Mouse (Mus musculus) megakaryocyte-erythroid progenitor cell, adult 5-6 weeks (primary cell): ENCODE data around the gene Gm10644. TPM values are rescaled to one million over a fixed set of nuclear protein-coding genes. Genes with fewer than 3 reads are reported as not detected.
"Not testable (repeated sequence)": the region's sequence is repeated elsewhere in the genome, so short reads cannot be mapped to it uniquely, and the experiment has no call there.

Source experiments
- ATAC-seq: replicated peaks from 2 replicates; pipeline ENCODE4 v1.8.0; 2016; ENCODE audit warnings: mild to moderate bottlenecking, inconsistent platforms; ENCODE audit not compliant: severe bottlenecking, poor library complexity, low FRiP score, low TSS enrichment
- total RNA-seq, 2 experiments: library from RNA; stranded (forward) in 1 of 2; stranded (reverse) in 1 of 2; fragments of 200-1000, 215-1000 nt in 1 of 2; fragments of >200 nt in 1 of 2; fragmentation: Nextera tagmentation in 1 of 2; gene quantifications; 2 replicates each; pipeline ENCODE4 v1.2.3; 2014 to 2017

The Gm10644 gene
- total RNA-seq (2014; fragmentation: Nextera tagmentation) = not detected in 2 replicates
- not detected in 2 replicates for total RNA-seq (2017)

- peak; percentile 96 for ATAC-seq
Measured at GRCm38 (mm10) chr8:83955106-83955957, at the start of gene Gm10644, which contains the start of gene Asf1b. Gene Gm10644 (minus strand): TSS chr8:83955205. Gene Asf1b (plus strand): TSS chr8:83955507.

GRCm38 (mm10) chr8:84004533-84005201, 49.7 kb upstream of the Gm10644 start:
- peak; percentile 95 for ATAC-seq

DNA sequence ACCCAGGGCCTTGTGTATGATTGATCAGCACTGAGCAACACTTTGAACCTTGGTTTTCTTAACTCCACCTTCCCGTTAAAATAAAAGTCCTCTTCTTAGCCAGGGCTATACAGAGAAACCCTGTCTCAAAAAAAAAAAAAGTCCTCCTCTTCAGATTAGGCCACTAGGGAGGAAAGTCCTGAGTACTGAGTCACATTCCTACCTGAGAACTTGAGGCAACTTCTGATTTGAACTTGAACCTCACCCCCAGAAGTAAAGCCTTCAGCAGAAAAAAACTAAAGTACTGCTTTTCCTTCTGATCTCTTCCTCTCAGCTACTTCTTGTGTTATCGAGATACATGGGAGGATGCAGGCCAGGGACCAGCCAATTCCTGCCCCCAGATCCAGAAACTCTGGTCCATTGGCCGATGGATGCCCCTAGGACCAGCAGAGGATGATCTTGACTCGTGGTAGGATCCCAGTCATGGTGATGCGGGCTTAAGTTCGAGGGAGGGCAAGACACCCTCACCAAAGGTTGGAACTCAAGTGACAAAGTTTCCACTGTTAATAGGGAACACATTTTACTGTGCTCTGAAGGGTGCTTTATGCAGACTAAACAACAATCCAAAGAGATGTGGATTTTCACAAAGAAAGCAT, 48.7 kb upstream of the Gm10644 start:
- ATAC-seq = no peak

DNA sequence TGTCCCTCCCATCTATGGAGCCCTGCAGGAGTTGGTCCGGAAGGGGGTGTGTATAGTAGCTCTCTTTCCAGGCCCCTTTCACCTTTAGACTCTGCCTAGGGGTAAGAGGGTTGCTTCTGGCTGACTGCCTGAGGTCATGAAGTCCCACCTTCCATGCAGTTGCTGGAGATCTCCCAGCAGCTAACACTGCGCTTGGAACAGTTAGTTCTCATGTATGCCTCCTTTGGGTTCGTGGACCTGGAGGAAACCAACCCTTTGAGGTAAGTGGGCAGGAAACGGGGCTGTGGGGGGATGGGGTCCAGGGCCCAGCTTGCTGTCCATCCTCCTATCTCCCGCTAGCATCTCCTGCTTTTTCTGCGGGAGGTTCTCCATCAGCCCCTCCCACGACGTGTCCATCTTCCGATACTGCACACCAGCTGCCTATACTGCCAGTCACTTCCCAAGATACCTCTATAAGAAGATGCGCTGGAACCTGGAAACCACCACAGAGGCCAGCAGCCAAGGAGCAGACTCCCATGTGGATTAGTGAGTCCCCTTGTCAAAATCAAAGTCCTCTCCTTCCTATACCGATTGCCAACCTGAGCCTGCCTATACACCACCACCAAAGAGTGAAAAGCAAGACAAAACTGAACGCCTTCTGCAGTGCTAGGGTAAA, 48.1 kb upstream of the Gm10644 start:
- ATAC-seq = no peak

DNA sequence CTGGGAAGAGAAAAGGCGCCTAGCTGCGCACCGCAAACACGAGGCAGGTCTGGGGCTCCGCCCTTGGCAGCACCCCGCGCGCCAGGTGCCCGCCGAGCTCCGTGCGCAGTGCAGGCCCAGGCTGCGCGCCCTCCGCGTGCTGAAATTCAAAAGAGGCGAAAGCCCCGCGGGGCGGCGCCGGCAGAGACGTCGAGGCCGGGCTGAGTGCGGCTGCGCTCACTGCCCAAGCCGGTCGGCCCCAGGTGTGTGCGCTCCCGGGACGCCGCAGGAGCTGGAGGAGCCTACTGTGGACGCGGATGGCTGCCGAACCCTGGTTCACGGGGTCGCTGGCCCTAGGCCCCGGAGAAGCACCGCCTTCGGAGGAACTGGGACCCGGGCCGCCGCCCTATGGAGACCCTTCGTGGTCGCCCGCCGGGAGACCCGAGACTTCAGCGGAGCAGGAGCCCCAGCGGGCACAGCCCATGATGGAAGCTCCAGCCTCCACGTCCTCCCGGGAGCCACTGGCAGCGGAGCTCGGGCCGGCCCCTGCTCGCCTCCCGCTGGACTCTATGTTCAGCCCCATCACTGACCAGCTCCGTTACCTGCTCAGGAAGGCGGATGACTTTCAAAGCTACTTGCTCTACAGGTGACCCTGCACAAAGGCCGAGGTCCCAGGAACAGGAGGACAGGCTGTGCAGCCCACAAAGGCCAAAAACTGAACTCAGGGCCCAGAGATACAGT, 46.4 kb upstream of the Gm10644 start, which contains the start of gene 1700067K01Rik:
TSS of gene 1700067K01Rik (plus strand) at position 222 of the 720 bp plus-strand sequence.
- ATAC-seq = no peak

GRCm38 (mm10) chr8:83999825-84000224, 44.8 kb upstream of the Gm10644 start:
- no peak for ATAC-seq

GRCm38 (mm10) chr8:83999057-83999705, 44.2 kb upstream of the Gm10644 start:
- no peak for ATAC-seq

GRCm38 (mm10) chr8:83998231-83999056, 43.4 kb upstream of the Gm10644 start:
- ATAC-seq = 0 out of 2 replicates have a peak, but pooled peaks have one; percentile 27

GRCm38 (mm10) chr8:83997511-83998141, 42.6 kb upstream of the Gm10644 start, which contains the start of gene Samd1:
Gene Samd1 (plus strand): TSS chr8:83997672.
- ATAC-seq = no peak

GRCm38 (mm10) chr8:83996567-83997505, 41.8 kb upstream of the Gm10644 start:
- peak; percentile 70 for ATAC-seq

GRCm38 (mm10) chr8:83995973-83996372, 41.0 kb upstream of the Gm10644 start:
- ATAC-seq = no peak

- no peak for ATAC-seq
Measured at GRCm38 (mm10) chr8:83994030-83994429, 39.0 kb upstream of the Gm10644 start.

GRCm38 (mm10) chr8:83992488-83992887, 37.5 kb upstream of the Gm10644 start:
- peak; percentile 57 for ATAC-seq

DNA sequence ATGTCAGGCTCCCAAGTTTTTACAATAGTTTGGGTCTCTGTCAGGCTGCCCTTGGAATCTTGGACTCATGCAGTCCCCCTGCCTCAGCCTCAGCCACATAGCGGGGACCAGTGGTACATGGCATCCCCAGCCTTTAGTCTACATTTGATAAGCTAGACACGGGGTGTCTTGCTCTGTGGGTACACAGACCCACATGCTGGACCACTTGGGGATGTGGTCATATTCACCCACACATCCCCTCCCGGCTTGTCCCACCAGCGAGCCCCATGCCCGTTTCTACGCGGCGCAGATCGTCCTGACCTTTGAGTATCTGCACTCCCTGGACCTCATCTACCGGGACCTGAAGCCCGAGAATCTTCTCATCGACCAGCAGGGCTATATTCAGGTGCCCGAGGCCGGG, 35.2 kb upstream of the Gm10644 start:
- ATAC-seq = no peak

- no peak for ATAC-seq
Measured at GRCm38 (mm10) chr8:83989243-83989642, 34.2 kb upstream of the Gm10644 start.

- ATAC-seq = not testable (repeated sequence)
Measured at GRCm38 (mm10) chr8:83983222-83983621, 28.2 kb upstream of the Gm10644 start.
